Mouse (Mus musculus): ENCODE results near the gene Dnah10.

DNA sequence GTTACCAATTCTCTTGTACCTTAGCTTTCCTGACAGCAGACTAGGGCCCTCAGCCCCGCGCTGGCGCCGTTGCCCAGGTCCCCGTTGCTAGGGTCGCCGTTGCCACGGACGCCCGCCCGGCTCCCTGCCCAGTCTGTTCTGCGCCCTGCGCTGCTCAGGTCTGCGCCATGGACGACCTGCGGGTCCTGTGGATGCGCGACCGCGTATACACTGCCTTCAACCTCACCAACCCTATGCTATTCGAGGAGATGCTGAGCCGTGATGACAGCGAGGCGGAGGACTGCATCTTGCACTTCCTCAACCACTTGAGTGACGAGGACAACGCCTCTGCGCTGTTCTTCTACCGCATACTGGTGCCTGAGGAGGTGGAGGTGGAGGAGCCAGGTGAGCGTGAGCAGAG lies at the start of gene Dnah10:
- TF ChIP-seq CTCF (IDR thresholded peaks at IDR 0.05; ENCODE audit: low read depth, low read length) (no peak), POLR2A (IDR thresholded peaks at IDR 0.05; ENCODE audit: extremely low read depth, insufficient read depth, low read length) (no peak)

Measured in liver, adult 2 months (tissue).